Comparison of ENCODE assay signal across 10 mouse cellular contexts in the genomic region with DNA sequence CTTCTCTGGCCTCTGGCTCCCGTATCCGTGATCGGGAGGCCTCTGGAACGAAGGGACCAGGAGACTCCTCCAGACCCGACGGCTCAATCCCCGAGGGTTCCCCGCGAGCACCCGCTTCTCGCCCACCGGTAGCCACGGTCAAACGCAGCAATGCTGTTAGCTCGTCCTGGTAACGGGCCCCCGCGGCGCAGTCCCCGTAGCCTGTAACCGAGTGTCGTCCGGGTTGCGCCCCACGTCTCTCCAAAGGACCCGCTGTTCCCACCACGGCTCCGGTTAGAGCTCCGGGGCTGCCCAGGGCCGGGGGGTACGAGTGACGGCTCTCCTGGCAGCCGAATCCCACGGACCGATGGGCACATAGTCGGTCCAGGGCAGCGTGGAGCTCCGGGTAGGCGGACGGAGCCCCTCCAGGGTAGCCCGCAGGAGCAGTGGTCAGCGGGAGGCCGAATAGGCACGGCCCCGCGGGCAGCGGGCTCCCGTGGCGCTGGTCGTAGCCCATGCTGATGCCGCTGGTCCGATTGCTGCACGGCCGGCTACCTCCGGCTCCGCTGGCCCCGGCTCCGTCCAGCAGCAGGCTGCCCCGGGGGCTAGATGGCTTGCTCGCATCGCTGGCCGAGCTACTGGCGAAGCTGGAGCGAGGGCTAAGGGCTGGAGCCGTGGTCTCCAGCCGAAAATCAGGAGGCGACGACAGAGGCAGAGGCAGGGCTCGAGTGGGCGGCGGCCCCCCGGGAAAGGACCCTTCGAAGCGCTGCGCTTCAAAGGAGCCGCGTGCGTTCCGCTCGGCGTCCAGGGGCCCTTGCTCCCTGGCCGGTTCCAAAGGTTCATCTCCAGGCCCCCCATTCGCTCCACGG. TPM values are rescaled to one million over a fixed set of nuclear protein-coding genes. Genes with fewer than 3 reads are reported as not detected.
A peak's percentile ranks its signal among the peaks of the same experiment; 100 is the strongest.
DNase-seq lines count a peak whose midpoint lies in the region; ATAC-seq and TF ChIP-seq lines count a peak whose summit lies in the region.
"Had no signal": no experiment of that assay in that cellular context is flagged by ENCODE, and none has a peak within 500 bp of the region (broad histone marks: within the 10 kb centered on the region; RNA-seq: fewer than 3 reads in every experiment).

No protein-coding gene starts in this region.

- H3K4me2 ChIP-seq in forebrain, embryonic 13.5 days = peak overlapping the region; percentile 79
- peak overlapping the region; percentile 78 for H3K4me2 ChIP-seq in lung, postnatal 0 days (replicated peaks; ENCODE audit: low read depth, low read length)

- H3K4me3 ChIP-seq in cerebellum, adult 2 months (replicated peaks; ENCODE audit: insufficient read depth, low read depth, low read length) = peak overlapping the region; percentile 60
- H3K4me3 ChIP-seq in ES-E14 (ENCODE audit: insufficient read depth in 1 of 2, low read depth in 1 of 2, low read length in 2 of 2, poor library complexity in 1 of 2, severe bottlenecking in 1 of 2) = peak overlapping the region; percentile 85 to 89
- peak overlapping the region; percentile 67 for H3K4me3 ChIP-seq in forebrain, embryonic 13.5 days
- H3K4me3 ChIP-seq in lung, postnatal 0 days (ENCODE audit: low read depth, low read length) = peak overlapping the region; percentile 53

- DNase-seq in cerebellum, adult 2 months = no peak
- no peak for DNase-seq in cerebellum, adult 18-20 months
- no peak for DNase-seq in ES-E14 (ENCODE audit: low read depth, low spot score)
- peak; percentile 44 for DNase-seq in kidney, adult 11 months
- peak; percentile 54 for DNase-seq in lung, postnatal 0 days (ENCODE audit: low spot score)
- peak; percentile 23 for DNase-seq in thymus, postnatal 14 days
- DNase-seq in cerebellum, adult 8-10 months = no peak

- in situ Hi-C loops in ES-E14 (cut with MboI; ENCODE audit: low sequenced_read_pairs in 2 of 2, unreplicated experiment in 2 of 2) = no loop called here

- H3K27ac ChIP-seq in cerebellum, adult 2 months (ENCODE audit: insufficient read depth, low read length) = no peak overlapping the region
- H3K27ac ChIP-seq in ES-E14 (ENCODE audit: insufficient read depth, low read depth, low read length, poor library complexity, severe bottlenecking) = peak overlapping the region; percentile 94
- peak overlapping the region; percentile 78 for H3K27ac ChIP-seq in forebrain, embryonic 13.5 days
- peak overlapping the region; percentile 90 for H3K27ac ChIP-seq in lung, postnatal 0 days (ENCODE audit: low read length)

- TF ChIP-seq CTCF in cerebellum, adult 2 months (IDR thresholded peaks at IDR 0.05; ENCODE audit: borderline replicate concordance, insufficient read depth, low read depth, low read length) = no peak
- no peak for TF ChIP-seq CTCF in lung, postnatal 0 days (IDR thresholded peaks at IDR 0.05)

- no peak for TF ChIP-seq POLR2A in cerebellum, adult 2 months (IDR thresholded peaks at IDR 0.05; ENCODE audit: borderline replicate concordance, insufficient read depth, low read length)

- peaks cover 42% of the 10 kb centered on the region for H3K36me3 ChIP-seq in ES-E14 (ENCODE audit: control insufficient read depth, insufficient read depth, low read length, poor library complexity, severe bottlenecking)
- H3K36me3 ChIP-seq in forebrain, embryonic 13.5 days (ENCODE audit: poor library complexity, severe bottlenecking) = peaks cover 5% of the 10 kb centered on the region
- H3K36me3 ChIP-seq in lung, postnatal 0 days (ENCODE audit: insufficient read depth, low read length) = no peaks in the 10 kb centered on the region

- peak overlapping the region; percentile 96 for H3K9ac ChIP-seq in ES-E14 (ENCODE audit: insufficient read depth, low read depth, low read length, poor library complexity, severe bottlenecking)
- peak overlapping the region; percentile 91 for H3K9ac ChIP-seq in forebrain, embryonic 13.5 days
- peak overlapping the region; percentile 79 for H3K9ac ChIP-seq in lung, postnatal 0 days (replicated peaks; ENCODE audit: low read depth)

- no peak for ATAC-seq in forebrain, embryonic 13.5 days
- ATAC-seq in lung, postnatal 0 days = no peak

- H3K4me1 ChIP-seq in cerebellum, adult 2 months (ENCODE audit: control insufficient read depth, insufficient read depth, low read length) = no peaks in the 10 kb centered on the region
- peaks cover 5 to 12% of the 10 kb centered on the region in 2 experiments for H3K4me1 ChIP-seq in ES-E14 (ENCODE audit: control insufficient read depth in 2 of 2, insufficient read depth in 2 of 2, low read length in 2 of 2, poor library complexity in 1 of 2)
- peaks cover 68% of the 10 kb centered on the region for H3K4me1 ChIP-seq in forebrain, embryonic 13.5 days
- peaks cover 18% of the 10 kb centered on the region for H3K4me1 ChIP-seq in lung, postnatal 0 days (ENCODE audit: insufficient read depth, low read depth, low read length)

- H3K9me3 ChIP-seq in ES-E14 (ENCODE audit: control insufficient read depth, insufficient read depth, low read depth, low read length) = no peaks in the 10 kb centered on the region
- no peaks in the 10 kb centered on the region for H3K9me3 ChIP-seq in forebrain, embryonic 13.5 days (replicated peaks)
- H3K9me3 ChIP-seq in lung, postnatal 0 days (ENCODE audit: low read length) = no peaks in the 10 kb centered on the region

- H3K27me3 ChIP-seq in cerebellum, adult 2 months (ENCODE audit: control insufficient read depth, insufficient read depth, low read length) = peaks cover 10% of the 10 kb centered on the region; the same call in 1 of the 2 replicates
- peaks cover 10% of the 10 kb centered on the region for H3K27me3 ChIP-seq in forebrain, embryonic 13.5 days
- H3K27me3 ChIP-seq in lung, postnatal 0 days (replicated peaks; ENCODE audit: insufficient read depth, low read length) = no peaks in the 10 kb centered on the region

- no peak for TF ChIP-seq EP300 in lung, postnatal 0 days (IDR thresholded peaks at IDR 0.05)

- WGBS in cerebellum, adult 2 months = under 1% methylated on average over 84 of the region's 84 CpGs
- under 1% methylated on average over 83 of the region's 84 CpGs for WGBS in forebrain, embryonic 13.5 days
- 3% methylated on average over 78 of the region's 84 CpGs for WGBS in lung, postnatal 0 days

TF ChIP-seq in ES-E14, 5 proteins besides CTCF, POLR2A, EP300 and RAD21:
- TF ChIP-seq HCFC1 (IDR thresholded peaks at IDR 0.05; ENCODE audit: borderline replicate concordance, insufficient read depth, low read length) (no peak), ZNF384 (IDR thresholded peaks at IDR 0.05; ENCODE audit: low read depth, low read length) (no peak), MAFK (IDR thresholded peaks at IDR 0.05; ENCODE audit: insufficient read depth, low read depth, low read length) (no peak)

RNA-seq across cellular contexts. Expression of a gene that starts 0.9 kb away (rescaled TPM):
- polyA plus RNA-seq in cerebellum, adult 2 months (2012; rRNA removed) = 1.9 TPM in 2 replicates
- 65.1 and 94.1 TPM in 2 replicates for total RNA-seq in ES-E14 (2012; rRNA removed)
- 18.8 and 20.3 TPM in 2 replicates for polyA plus RNA-seq in forebrain, embryonic 13.5 days (2015; fragmentation: Nextera tagmentation; extraction: Ambion mirVana)
- 40.0 and 46.4 TPM in 2 replicates for polyA plus RNA-seq in lung, postnatal 0 days (2015; fragmentation: Nextera tagmentation; extraction: Ambion mirVana)

RNA-seq across cellular contexts. Expression of a gene that starts 22.0 kb away (rescaled TPM):
- 9.5 and 9.9 TPM in 2 replicates for polyA plus RNA-seq in cerebellum, adult 2 months (2012; rRNA removed)
- total RNA-seq in ES-E14 (2012; rRNA removed) = 24.5 and 40.3 TPM in 2 replicates
- 39.7 and 43.1 TPM in 2 replicates for polyA plus RNA-seq in forebrain, embryonic 13.5 days (2015; fragmentation: Nextera tagmentation; extraction: Ambion mirVana)
- polyA plus RNA-seq in lung, postnatal 0 days (2015; fragmentation: Nextera tagmentation; extraction: Ambion mirVana) = 22.1 and 24.2 TPM in 2 replicates

RNA-seq across cellular contexts. Expression of a gene that starts 29.3 kb away (rescaled TPM):
- 3.2 and 4.0 TPM in 2 replicates for polyA plus RNA-seq in cerebellum, adult 2 months (2012; rRNA removed)
- total RNA-seq in ES-E14 (2012; rRNA removed) = 4.8 and 6.4 TPM in 2 replicates
- 8.3 and 9.4 TPM in 2 replicates for polyA plus RNA-seq in forebrain, embryonic 13.5 days (2015; fragmentation: Nextera tagmentation; extraction: Ambion mirVana)
- polyA plus RNA-seq in lung, postnatal 0 days (2015; fragmentation: Nextera tagmentation; extraction: Ambion mirVana) = 3.8 and 6.2 TPM in 2 replicates

RNA-seq across cellular contexts. Expression of a gene that starts 41.4 kb away (rescaled TPM):
- 221 and 225 TPM in 2 replicates for polyA plus RNA-seq in cerebellum, adult 2 months (2012; rRNA removed)
- total RNA-seq in ES-E14 (2012; rRNA removed) = 202 and 317 TPM in 2 replicates
- 462 and 492 TPM in 2 replicates for polyA plus RNA-seq in forebrain, embryonic 13.5 days (2015; fragmentation: Nextera tagmentation; extraction: Ambion mirVana)
- polyA plus RNA-seq in lung, postnatal 0 days (2015; fragmentation: Nextera tagmentation; extraction: Ambion mirVana) = 231 and 251 TPM in 2 replicates

RNA-seq across cellular contexts. Expression of a gene that starts 44.8 kb away (rescaled TPM):
- polyA plus RNA-seq in cerebellum, adult 2 months (2012; rRNA removed) = 0.10 TPM in 1 of 2 replicates, not detected in the other
- total RNA-seq in ES-E14 (2012; rRNA removed) = 0.11 TPM in 1 of 2 replicates, not detected in the other
- 0.04 TPM in 1 of 2 replicates, not detected in the other for polyA plus RNA-seq in forebrain, embryonic 13.5 days (2015; fragmentation: Nextera tagmentation; extraction: Ambion mirVana)
- 0.04 TPM in 1 of 2 replicates, not detected in the other for polyA plus RNA-seq in lung, postnatal 0 days (2015; fragmentation: Nextera tagmentation; extraction: Ambion mirVana)
- total RNA-seq: CH12.LX had no signal
- polyA plus RNA-seq: large intestine, adult 2 months had no signal

Comparison
In these comparisons a context has a peak if more than half of its experiments do, and no peak if none do; other contexts are left out.
1. DNase-seq: peak in kidney, adult 11 months (single experiment), lung, postnatal 0 days (single experiment) and thymus, postnatal 14 days (single experiment); none in cerebellum, adult 2 months (0 of 2), cerebellum, adult 18-20 months (0 of 2), ES-E14 (single experiment) and cerebellum, adult 8-10 months (single experiment).
2. Peak in every context shown above with its lines, with median percentiles within 50 percentile points of each other: H3K4me3 ChIP-seq and H3K9ac ChIP-seq.